Mouse (Mus musculus): Measurements from ENCODE around the gene Ist1. TPM values are rescaled to one million over a fixed set of nuclear protein-coding genes. Genes with fewer than 3 reads are reported as not detected.

Gene Ist1
- 136 and 149 TPM in 2 replicates for polyA plus RNA-seq (2012; rRNA removed)

DNA sequence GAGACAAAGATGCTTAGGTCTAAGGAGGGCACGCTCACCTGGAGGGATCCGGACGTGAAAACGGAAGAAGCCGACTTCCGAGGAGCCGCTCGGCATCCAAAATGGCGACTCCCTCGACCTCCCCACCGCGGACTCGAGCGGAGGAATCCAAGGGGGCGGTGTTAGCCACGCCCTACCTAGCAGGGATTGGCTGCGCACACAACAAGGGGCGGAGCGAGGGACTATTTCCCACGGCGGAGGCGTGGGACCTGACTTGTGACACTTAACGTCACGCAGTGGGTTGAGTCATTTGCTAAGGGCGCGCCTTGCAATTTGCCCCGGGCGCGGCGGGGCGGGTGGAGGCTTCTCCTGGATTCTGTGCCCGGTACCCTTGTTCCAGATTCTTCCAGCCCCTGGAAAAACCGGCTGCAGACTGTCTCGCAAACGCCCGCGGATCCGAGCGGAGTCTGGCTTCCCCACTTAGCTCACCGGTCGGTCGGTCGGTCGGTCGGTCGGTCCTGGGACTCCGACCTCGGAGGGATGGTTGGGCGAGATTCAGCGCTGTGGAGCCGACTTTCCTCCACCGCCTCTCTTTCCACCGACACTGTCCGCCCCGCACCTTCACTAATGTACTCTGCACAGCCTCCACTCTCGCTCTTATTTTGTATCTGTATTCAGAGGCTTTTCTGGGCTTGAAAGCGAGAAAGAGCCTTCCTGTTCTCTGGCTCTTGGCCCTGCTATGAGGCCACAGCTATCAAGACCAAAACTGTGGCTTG, at the start of gene Ist1:
TSS of gene Ist1 (minus strand) at position 115 of the 755 bp plus-strand sequence.

DNA sequence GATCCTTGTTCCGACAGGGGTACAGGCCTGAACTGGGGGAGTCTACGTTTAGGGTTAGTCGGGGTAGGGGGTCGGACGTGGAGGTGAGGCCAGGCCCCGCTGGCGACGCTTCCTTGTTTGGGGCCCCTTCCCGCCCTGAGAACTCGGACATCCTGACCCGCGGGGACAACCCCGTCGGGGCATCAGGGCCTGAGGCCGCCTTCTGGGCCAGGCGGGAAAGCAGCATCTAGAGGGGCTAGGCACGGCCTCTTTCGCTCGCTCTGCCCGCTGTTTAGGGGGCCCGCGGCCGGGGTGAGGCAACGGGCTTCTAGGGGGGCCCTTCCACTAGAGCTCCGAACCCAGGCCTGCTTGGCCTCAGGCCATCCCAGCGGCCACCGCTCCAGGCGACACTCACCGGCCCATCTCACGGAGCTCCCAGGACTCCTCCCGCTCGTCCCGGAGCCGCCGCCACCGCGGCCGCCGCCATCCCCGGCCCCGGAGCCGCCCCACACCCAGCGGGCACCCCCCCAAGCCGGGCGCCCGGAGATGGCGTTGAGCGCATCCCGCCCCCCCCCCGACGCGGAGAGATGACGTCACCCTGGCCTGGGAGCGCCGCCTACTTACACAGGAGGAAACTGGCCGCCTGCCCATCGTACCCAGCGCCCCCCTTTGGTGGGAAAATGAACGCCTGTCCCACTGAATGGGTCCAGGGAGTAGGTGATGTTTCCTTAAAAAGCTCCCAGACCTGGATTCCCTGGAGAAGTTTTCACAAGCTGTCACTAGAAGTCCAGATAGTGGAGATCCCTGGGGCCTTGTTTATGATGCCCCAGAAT, 44.4 kb upstream of the Ist1 start, which contains the start of gene Atxn1l:
TSS of gene Atxn1l (minus strand) at position 503 of the 812 bp plus-strand sequence.

GRCm38 (mm10) chr8:109705320-109706075, 12.4 kb upstream of the Ist1 start, which contains the start of gene Zfp821:
TSS of gene Zfp821 (plus strand) at chr8:109705546.

Other genes starting within 250 kb of the Ist1 start
- gene Pmfbp1, start 199.2 kb downstream of the Ist1 start, polyA plus RNA-seq (2012; rRNA removed), result 2.1 and 3.3 TPM in 2 replicates
- gene Dhx38, start 127.4 kb downstream of the Ist1 start, polyA plus RNA-seq (2012; rRNA removed), result 25.9 and 26.2 TPM in 2 replicates
- 6.1 and 6.5 TPM in 2 replicates for gene Txnl4b, start 127.4 kb downstream of the Ist1 start, polyA plus RNA-seq (2012; rRNA removed)
- 0.85 and 1.2 TPM in 2 replicates for gene Hp, start 114.1 kb downstream of the Ist1 start, polyA plus RNA-seq (2012; rRNA removed)
- gene Dhodh, start 84.6 kb downstream of the Ist1 start, polyA plus RNA-seq (2012; rRNA removed), result 28.7 and 30.0 TPM in 2 replicates
- gene Pkd1l3, start 78.7 kb downstream of the Ist1 start, polyA plus RNA-seq (2012; rRNA removed), result 0.08 TPM in 1 of 2 replicates, not detected in the other
- 103 and 108 TPM in 2 replicates for gene Zfp821, start 12.3 kb upstream of the Ist1 start, polyA plus RNA-seq (2012; rRNA removed)
- 11.1 and 12.2 TPM in 2 replicates for gene Atxn1l, start 44.5 kb upstream of the Ist1 start, polyA plus RNA-seq (2012; rRNA removed)
- 80.7 and 84.2 TPM in 2 replicates for gene Ap1g1, start 85.3 kb upstream of the Ist1 start, polyA plus RNA-seq (2012; rRNA removed)
- gene Phlpp2, start 175.3 kb upstream of the Ist1 start, polyA plus RNA-seq (2012; rRNA removed), result 14.4 TPM in 2 replicates